Mouse (Mus musculus): ENCODE data around the gene Tubb1.

- TF ChIP-seq CTCF (IDR thresholded peaks at IDR 0.05; ENCODE audit: low read depth) = no peak
- TF ChIP-seq EP300 (optimal IDR thresholded peaks at IDR 0.05) = no peak
These were observed 12.9 kb upstream of the Tubb1 start for GRCm38 (mm10) chr2:174437697-174437982.

Measured in stomach, postnatal 0 days (tissue).